Mouse (Mus musculus) CH12.LX (cell line): ENCODE measurements around the gene Wnt3a. TPM values are rescaled to one million over a fixed set of nuclear protein-coding genes. Genes with fewer than 3 reads are reported as not detected.

ENCODE experiments used
- DNase-seq: peaks from one replicate; pipeline ENCODE4 v3.0.0-alpha.2; 2013; ENCODE audit errors: extremely low read depth
- H3K27ac ChIP-seq: 2 replicates; pipeline ENCODE4 v1.5.1; 2012; ENCODE audit warnings: low read depth, mild to moderate bottlenecking, control low read depth, moderate library complexity; ENCODE audit not compliant: insufficient read depth
- H3K27me3 ChIP-seq: replicated peaks from 2 replicates; pipeline ENCODE3; 2012; ENCODE audit warnings: inconsistent platforms
- H3K36me3 ChIP-seq, 2 experiments: replicated peaks in 1 of 2; 2 replicates each; pipeline versions ENCODE3 to v1.6.1; 2012; ENCODE audit warnings: inconsistent platforms in 1 of 2, low read length in 1 of 2, mild to moderate bottlenecking in 1 of 2, mixed read lengths in 1 of 2, moderate library complexity in 1 of 2; ENCODE audit not compliant: control insufficient read depth in 1 of 2, insufficient read depth in 1 of 2
- H3K4me1 ChIP-seq, 2 experiments: 2 replicates each; pipeline ENCODE4 v1.6.1; 2012; ENCODE audit warnings: inconsistent platforms in 1 of 2, moderate library complexity in 1 of 2; ENCODE audit not compliant: insufficient read depth in 2 of 2, control insufficient read depth in 1 of 2
- H3K4me2 ChIP-seq: 2 replicates; pipeline ENCODE4 v1.6.1; 2012; ENCODE audit warnings: low read depth, mild to moderate bottlenecking, control low read depth; ENCODE audit not compliant: poor library complexity, insufficient read depth, severe bottlenecking
- H3K4me3 ChIP-seq, 3 experiments: fragments of 150-350 bp in 1 of 3; sonication (generic) in 1 of 3; replicated peaks in 1 of 3; 2 replicates each; pipeline versions ENCODE3 to v1.5.1; 2011 to 2012; ENCODE audit warnings: low read depth in 2 of 3, low read length in 2 of 3, mild to moderate bottlenecking in 2 of 3, moderate library complexity in 2 of 3, control low read depth in 1 of 3, improper control_type of control experiment in 1 of 3, inconsistent platforms in 1 of 3, mixed read lengths in 1 of 3; ENCODE audit not compliant: poor library complexity in 1 of 3
- H3K79me2 ChIP-seq: replicated peaks from 2 replicates; pipeline ENCODE4 v1.6.1; 2012; ENCODE audit warnings: mild to moderate bottlenecking, moderate library complexity; ENCODE audit not compliant: control insufficient read depth, poor library complexity, insufficient read depth, severe bottlenecking; ENCODE audit errors: extremely low read depth
- H3K9ac ChIP-seq: 2 replicates; pipeline ENCODE4 v1.6.1; 2012; ENCODE audit warnings: low read depth, mild to moderate bottlenecking, control low read depth, moderate library complexity; ENCODE audit not compliant: insufficient read depth
- H3K9me3 ChIP-seq: replicated peaks from 2 replicates; pipeline ENCODE3; 2012; ENCODE audit warnings: low read length, inconsistent platforms, mixed read lengths
- CTCF ChIP-seq, 2 experiments: IDR thresholded peaks in 1 of 2; conservative IDR thresholded peaks in 1 of 2; 2 replicates each; pipeline ENCODE4 v1.5.1; 2011 to 2012; ENCODE audit warnings: low read depth in 2 of 2, low read length in 2 of 2, improper control_type of control experiment in 1 of 2, inconsistent platforms in 1 of 2, mild to moderate bottlenecking in 1 of 2, moderate library complexity in 1 of 2
- GABPA ChIP-seq: IDR thresholded peaks from 2 replicates; pipeline ENCODE4 v1.6.1; 2012; ENCODE audit warnings: low read depth, low read length, improper control_type of control experiment, inconsistent platforms; ENCODE audit not compliant: insufficient replicate concordance
- HCFC1 ChIP-seq: IDR thresholded peaks from 2 replicates; pipeline ENCODE4 v1.6.1; 2012; ENCODE audit warnings: low read depth, mild to moderate bottlenecking, inconsistent platforms, low read length, improper control_type of control experiment
- IRF4 ChIP-seq: IDR thresholded peaks from 2 replicates; pipeline ENCODE4 v1.6.1; 2014; ENCODE audit warnings: low read depth, mild to moderate bottlenecking, inconsistent platforms, low read length, improper control_type of control experiment
- MAX ChIP-seq: IDR thresholded peaks from 2 replicates; pipeline ENCODE4 v1.6.1; 2011; ENCODE audit warnings: low read length, improper control_type of control experiment
- MXI1 ChIP-seq: IDR thresholded peaks from 2 replicates; pipeline ENCODE4 v1.6.1; 2011; ENCODE audit warnings: mild to moderate bottlenecking, low read depth, low read length, improper control_type of control experiment
- MYC ChIP-seq: IDR thresholded peaks from 2 replicates; pipeline ENCODE4 v1.6.1; 2011; ENCODE audit warnings: low read depth, mild to moderate bottlenecking, improper control_type of control experiment, low read length
- NELFE ChIP-seq: IDR thresholded peaks from 2 replicates; pipeline ENCODE4 v1.6.1; 2011; ENCODE audit warnings: low read depth, low read length, improper control_type of control experiment
- PAX5 ChIP-seq: IDR thresholded peaks from 2 replicates; pipeline ENCODE4 v1.6.1; 2012; ENCODE audit warnings: low read length, inconsistent platforms, mixed read lengths
- POLR2A ChIP-seq: IDR thresholded peaks from 2 replicates; pipeline ENCODE4 v1.6.1; 2011; ENCODE audit warnings: low read depth, mild to moderate bottlenecking, improper control_type of control experiment, low read length
- USF2 ChIP-seq: conservative IDR thresholded peaks from 2 replicates; pipeline ENCODE4 v1.6.1; 2011; ENCODE audit warnings: low read depth, low read length, improper control_type of control experiment
- ZC3H11A ChIP-seq: IDR thresholded peaks from 2 replicates; pipeline ENCODE4 v1.6.1; 2012; ENCODE audit warnings: low read depth, mild to moderate bottlenecking, inconsistent platforms, low read length, improper control_type of control experiment
- dilution Hi-C: fragments of 300-500 bp; cut with MboI; formaldehyde crosslinking; loops from 2 replicates; pipeline ENCODE4 v1.14.3; 2020; ENCODE audit warnings: low sequenced_read_pairs; ENCODE audit not compliant: extremely low pct_unique_long_range_greater_than_20kb, extremely low pct_ligation_motif_present
- in situ Hi-C: fragments of 300-500 bp; cut with MboI; formaldehyde crosslinking; loops from 3 replicates; pipeline ENCODE4 v1.14.3; 2019; ENCODE audit warnings: low sequenced_read_pairs, low pct_ligation_motif_present, low pct_unique_long_range_greater_than_20kb, mixed read lengths
- polyA plus RNA-seq: library from polyadenylated mRNA; unstranded; fragments of >175 nt; gene quantifications from 2 replicates; pipeline ENCODE4 v1.2.1, GENCODE M21; 2012; ENCODE audit warnings: low read depth; ENCODE audit not compliant: insufficient read length
- total RNA-seq, 2 experiments: library from RNA; depleted of rRNA; stranded (reverse); fragments of 300-350 nt in 1 of 2; fragments of >200 nt in 1 of 2; gene quantifications; 2 replicates each; pipeline ENCODE4 v1.2.3; 2012 to 2014

The Wnt3a gene
- total and polyA plus RNA-seq, 3 experiments = not detected

DNA sequence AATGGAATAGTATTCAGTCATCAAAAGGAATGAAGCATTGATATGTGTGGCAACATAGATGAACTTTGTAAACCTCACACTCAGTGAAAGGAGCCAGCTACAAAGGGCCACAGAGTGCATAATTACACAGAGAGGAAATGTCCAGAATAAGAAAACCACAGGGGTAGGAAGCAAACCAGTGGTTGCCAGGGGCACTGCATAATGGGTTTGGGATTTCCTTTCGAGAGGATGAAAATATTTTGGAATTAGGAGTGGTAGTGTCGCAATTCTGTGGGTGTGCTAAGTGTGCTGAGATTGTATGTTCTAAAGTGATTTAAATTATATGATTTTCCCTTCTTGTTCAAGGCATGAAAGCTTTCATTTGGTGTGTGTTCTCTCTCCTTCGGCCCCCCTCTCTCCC lies 16.4 kb downstream of the Wnt3a start:
- Histone ChIP-seq H3K27me3 (peaks cover 89% of the 10 kb centered on the region), H3K4me1 (no peaks in the 10 kb centered on the region; a peak in 1 of 4 replicates), H3K4me3 (no peak overlapping the region), H3K36me3 (no peaks in the 10 kb centered on the region), H3K4me2 (no peak overlapping the region), H3K9me3 (peaks cover 7% of the 10 kb centered on the region), H3K9ac (no peak overlapping the region), H3K79me2 (no peaks in the 10 kb centered on the region), H3K27ac (no peak overlapping the region)
- DNase-seq = no peak
- dilution Hi-C loops (no loop called here), in situ Hi-C loops (no loop called here)
- no peak for TF ChIP-seq USF2

DNA sequence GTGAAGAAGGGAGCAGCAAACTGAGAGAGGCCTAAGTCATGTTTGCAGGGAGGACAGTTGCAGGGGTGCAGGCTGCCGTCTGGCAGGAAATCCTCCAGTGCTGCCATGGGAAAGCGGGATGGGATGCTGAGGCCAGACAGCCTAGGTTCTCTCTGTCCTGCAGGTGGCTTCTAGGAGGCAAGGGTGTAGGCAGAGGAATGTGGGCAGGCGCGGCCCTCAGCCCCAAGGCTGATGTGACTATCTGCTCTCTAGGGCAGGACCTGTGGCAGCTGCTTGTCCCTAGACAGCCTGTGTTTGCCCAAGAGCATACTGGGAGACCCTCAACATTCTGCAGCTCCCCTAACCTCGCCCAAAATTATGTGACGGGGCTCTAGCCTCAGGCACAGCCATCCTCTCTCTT lies 23.8 kb downstream of the Wnt3a start:
- DNase-seq = no peak
- H3K27me3 ChIP-seq = peaks cover 89% of the 10 kb centered on the region
- peaks cover 12% of the 10 kb centered on the region for H3K9me3 ChIP-seq
- H3K36me3 ChIP-seq = no peaks in the 10 kb centered on the region
- no peak overlapping the region for H3K4me3 ChIP-seq
- in situ Hi-C loops = no loop called here
- no peak overlapping the region for H3K9ac ChIP-seq
- dilution Hi-C loops = no loop called here
- no peak overlapping the region for H3K4me2 ChIP-seq
- TF ChIP-seq MAX (no peak), ZC3H11A (no peak), NELFE (no peak), HCFC1 (no peak), USF2 (no peak), MXI1 (no peak), IRF4 (no peak), POLR2A (no peak), CTCF (conservative IDR thresholded peaks at IDR 0.05 in 1 of 2, IDR thresholded peaks at IDR 0.05 in 1 of 2; ENCODE audit: low read depth in 2 of 2, low read length in 2 of 2) (no peak), GABPA (no peak)
- H3K79me2 ChIP-seq = no peaks in the 10 kb centered on the region
- no peak overlapping the region for H3K27ac ChIP-seq
- H3K4me1 ChIP-seq = no peaks in the 10 kb centered on the region

DNA sequence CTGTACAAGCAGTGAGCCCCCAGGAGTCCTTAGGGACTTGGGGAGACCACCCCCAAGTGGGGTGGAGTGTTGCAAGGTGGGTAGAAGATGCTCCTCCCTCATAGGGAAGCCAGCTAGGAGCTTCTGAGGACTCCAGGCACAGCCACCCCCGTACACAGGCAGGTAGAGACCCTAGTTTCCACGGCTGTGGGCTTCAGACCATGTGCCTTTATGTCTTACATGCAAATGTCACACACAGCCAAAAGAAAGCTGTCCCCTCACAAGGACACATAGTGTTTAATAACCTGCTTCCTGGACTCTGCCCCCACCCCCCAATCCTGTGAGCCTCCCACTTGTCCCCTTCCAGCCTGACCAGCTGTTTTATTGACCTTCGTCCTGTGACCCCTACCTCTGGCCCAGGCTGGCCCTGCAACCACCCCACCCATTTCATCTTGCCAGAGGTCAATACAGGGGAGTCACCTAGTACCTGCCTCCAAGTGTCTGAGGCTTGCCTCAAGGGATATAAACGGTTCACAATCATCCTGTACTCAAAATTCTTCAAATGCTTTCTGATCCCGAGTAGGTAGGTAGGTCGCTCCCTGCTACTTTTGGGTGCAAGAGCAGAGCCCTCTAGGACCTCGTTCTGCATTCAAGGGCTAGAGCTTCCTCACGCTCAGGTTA lies 25.3 kb downstream of the Wnt3a start:
- H3K9ac ChIP-seq = no peak overlapping the region
- no peak overlapping the region for H3K27ac ChIP-seq
- no peak overlapping the region for H3K4me3 ChIP-seq
- TF ChIP-seq HCFC1 (no peak), PAX5 (no peak), MYC (no peak)
- H3K4me1 ChIP-seq = no peaks in the 10 kb centered on the region
- no peak for DNase-seq
- H3K79me2 ChIP-seq = no peaks in the 10 kb centered on the region
- H3K27me3 ChIP-seq = peaks cover 92% of the 10 kb centered on the region
- dilution Hi-C loops (no loop called here), in situ Hi-C loops (no loop called here)
- H3K36me3 ChIP-seq = no peaks in the 10 kb centered on the region
- H3K9me3 ChIP-seq = peaks cover 12% of the 10 kb centered on the region
- H3K4me2 ChIP-seq = no peak overlapping the region
